Mouse (Mus musculus): ENCODE data around the gene Eci2. TPM values are rescaled to one million over a fixed set of nuclear protein-coding genes. Genes with fewer than 3 reads are reported as not detected.
"Not testable (repeated sequence)": the region's sequence is repeated elsewhere in the genome, so short reads cannot be mapped to it uniquely, and the experiment has no call there.

Gene Eci2
- total and polyA plus RNA-seq, 3 experiments, result 118 to 260 (median 234) TPM

GRCm38 (mm10) chr13:34964419-34964818 lies 62.5 kb downstream of the Eci2 start:
- H3K79me2 ChIP-seq (replicated peaks; ENCODE audit: control insufficient read depth, insufficient read depth, low read length), result no peaks in the 10 kb centered on the region
- peak in 1 of 2 experiments; percentile 26 for DNase-seq
- intact Hi-C loops (cut with DNase I), result no loop called here
- peaks cover 3% of the 10 kb centered on the region for H3K27me3 ChIP-seq (ENCODE audit: control insufficient read depth, insufficient read depth, low read length)
- H3K9ac ChIP-seq (ENCODE audit: low read depth, low read length), result no peak overlapping the region
- 8% methylated on average over 14 of the region's 14 CpGs for WGBS
- H3K36me3 ChIP-seq (ENCODE audit: control insufficient read depth, insufficient read depth, low read length), result no peaks in the 10 kb centered on the region
- peak overlapping the region; percentile 43 for H3K4me3 ChIP-seq
- H3K27ac ChIP-seq, result no peak overlapping the region; the same call in 1 of the 2 replicates
- TF ChIP-seq CTCF (IDR thresholded peaks at IDR 0.05) (no peak), EP300 (IDR thresholded peaks at IDR 0.05; ENCODE audit: insufficient read depth, low read depth, low read length) (no peak), POLR2A (IDR thresholded peaks at IDR 0.05; ENCODE audit: insufficient read depth, low read depth, low read length) (no peak)
- H3K4me1 ChIP-seq (ENCODE audit: control insufficient read depth, insufficient read depth, low read length), result peaks cover 4% of the 10 kb centered on the region; the same call in 1 of the 2 replicates

GRCm38 (mm10) chr13:34963511-34964397 lies 63.1 kb downstream of the Eci2 start, which contains the start of gene Eci3:
Eci3 (minus strand) TSS chr13:34963810.
- Histone ChIP-seq H3K4me3 (peak within 1 kb of the TSS; percentile 43), H3K36me3 (ENCODE audit: control insufficient read depth, insufficient read depth, low read length) (no peaks in the 10 kb centered on the region), H3K27me3 (ENCODE audit: control insufficient read depth, insufficient read depth, low read length) (peaks cover 3% of the 10 kb centered on the region), H3K9ac (ENCODE audit: low read depth, low read length) (no peak within 1 kb of the TSS), H3K27ac (no peak within 1 kb of the TSS; the same call in 1 of the 2 replicates), H3K4me1 (ENCODE audit: control insufficient read depth, insufficient read depth, low read length) (peaks cover 4% of the 10 kb centered on the region; the same call in 1 of the 2 replicates), H3K79me2 (replicated peaks; ENCODE audit: control insufficient read depth, insufficient read depth, low read length) (no peaks in the 10 kb centered on the region)
- no peak for TF ChIP-seq EP300 (IDR thresholded peaks at IDR 0.05; ENCODE audit: insufficient read depth, low read depth, low read length)
- no peak for TF ChIP-seq CTCF (IDR thresholded peaks at IDR 0.05)
- TF ChIP-seq POLR2A (IDR thresholded peaks at IDR 0.05; ENCODE audit: insufficient read depth, low read depth, low read length), result no peak
- intact Hi-C loops (cut with DNase I), result no loop called here
- 7% methylated on average over 32 of the region's 32 CpGs for WGBS
- peak; percentile 47 to 52 for DNase-seq

GRCm38 (mm10) chr13:34960996-34961770 lies 65.7 kb downstream of the Eci2 start:
- intact Hi-C loops (cut with DNase I), result no loop called here
- no peaks in the 10 kb centered on the region for H3K79me2 ChIP-seq (replicated peaks; ENCODE audit: control insufficient read depth, insufficient read depth, low read length)

GRCm38 (mm10) chr13:34958158-34958557 lies 68.7 kb downstream of the Eci2 start:
- 82% methylated on average over 3 of the region's 3 CpGs for WGBS
- H3K79me2 ChIP-seq (replicated peaks; ENCODE audit: control insufficient read depth, insufficient read depth, low read length); H3K27me3 ChIP-seq (ENCODE audit: control insufficient read depth, insufficient read depth, low read length); H3K9ac ChIP-seq (ENCODE audit: low read depth, low read length); DNase-seq; intact Hi-C loops (cut with DNase I); H3K4me1 ChIP-seq (ENCODE audit: control insufficient read depth, insufficient read depth, low read length); H3K27ac ChIP-seq; H3K36me3 ChIP-seq (ENCODE audit: control insufficient read depth, insufficient read depth, low read length); H3K4me3 ChIP-seq: not testable (repeated sequence)

More at GRCm38 (mm10) chr13:34960996-34961770, 65.7 kb downstream of the Eci2 start:
- H3K36me3 ChIP-seq (ENCODE audit: control insufficient read depth, insufficient read depth, low read length), result no peaks in the 10 kb centered on the region
- no peak overlapping the region for H3K9ac ChIP-seq (ENCODE audit: low read depth, low read length)
- 85% methylated on average over 4 of the region's 4 CpGs for WGBS
- H3K4me3 ChIP-seq, result no peak overlapping the region
- no peak for DNase-seq
- TF ChIP-seq POLR2A (IDR thresholded peaks at IDR 0.05; ENCODE audit: insufficient read depth, low read depth, low read length) (no peak), CTCF (IDR thresholded peaks at IDR 0.05) (no peak), EP300 (IDR thresholded peaks at IDR 0.05; ENCODE audit: insufficient read depth, low read depth, low read length) (no peak)
- no peak overlapping the region for H3K27ac ChIP-seq
- peaks cover 4% of the 10 kb centered on the region; the same call in 1 of the 2 replicates for H3K4me1 ChIP-seq (ENCODE audit: control insufficient read depth, insufficient read depth, low read length)
- H3K27me3 ChIP-seq (ENCODE audit: control insufficient read depth, insufficient read depth, low read length), result peaks cover 3% of the 10 kb centered on the region

- no peak overlapping the region for H3K4me3 ChIP-seq
- H3K79me2 ChIP-seq (replicated peaks; ENCODE audit: control insufficient read depth, insufficient read depth, low read length), result no peaks in the 10 kb centered on the region
- no peaks in the 10 kb centered on the region for H3K27me3 ChIP-seq (ENCODE audit: control insufficient read depth, insufficient read depth, low read length)
- 76% methylated on average over 4 of the region's 4 CpGs for WGBS
- H3K4me1 ChIP-seq (ENCODE audit: control insufficient read depth, insufficient read depth, low read length), result no peaks in the 10 kb centered on the region
- no peak overlapping the region for H3K9ac ChIP-seq (ENCODE audit: low read depth, low read length)
- intact Hi-C loops (cut with DNase I), result no loop called here
- H3K36me3 ChIP-seq (ENCODE audit: control insufficient read depth, insufficient read depth, low read length), result no peaks in the 10 kb centered on the region
- TF ChIP-seq POLR2A (IDR thresholded peaks at IDR 0.05; ENCODE audit: insufficient read depth, low read depth, low read length) (no peak), EP300 (IDR thresholded peaks at IDR 0.05; ENCODE audit: insufficient read depth, low read depth, low read length) (no peak), CTCF (IDR thresholded peaks at IDR 0.05) (no peak)
- no peak overlapping the region for H3K27ac ChIP-seq
- no peak for DNase-seq
Observed at GRCm38 (mm10) chr13:34956901-34957300, 70.0 kb downstream of the Eci2 start.

GRCm38 (mm10) chr13:34951437-34951836 lies 75.5 kb downstream of the Eci2 start:
- DNase-seq; H3K4me3 ChIP-seq; H3K9ac ChIP-seq (ENCODE audit: low read depth, low read length); H3K36me3 ChIP-seq (ENCODE audit: control insufficient read depth, insufficient read depth, low read length); H3K4me1 ChIP-seq (ENCODE audit: control insufficient read depth, insufficient read depth, low read length); H3K27ac ChIP-seq; intact Hi-C loops (cut with DNase I); H3K27me3 ChIP-seq (ENCODE audit: control insufficient read depth, insufficient read depth, low read length); H3K79me2 ChIP-seq (replicated peaks; ENCODE audit: control insufficient read depth, insufficient read depth, low read length): not testable (repeated sequence)
- WGBS, result 91% methylated on average over 2 of the region's 2 CpGs
